Mouse (Mus musculus): ENCODE data around the gene Rac3. TPM values are rescaled to one million over a fixed set of nuclear protein-coding genes. Genes with fewer than 3 reads are reported as not detected.
A peak's percentile ranks its signal among the peaks of the same experiment; 100 is the strongest.

Gene Rac3
- polyA plus RNA-seq, 1 experiment = 2.5 TPM

DNA sequence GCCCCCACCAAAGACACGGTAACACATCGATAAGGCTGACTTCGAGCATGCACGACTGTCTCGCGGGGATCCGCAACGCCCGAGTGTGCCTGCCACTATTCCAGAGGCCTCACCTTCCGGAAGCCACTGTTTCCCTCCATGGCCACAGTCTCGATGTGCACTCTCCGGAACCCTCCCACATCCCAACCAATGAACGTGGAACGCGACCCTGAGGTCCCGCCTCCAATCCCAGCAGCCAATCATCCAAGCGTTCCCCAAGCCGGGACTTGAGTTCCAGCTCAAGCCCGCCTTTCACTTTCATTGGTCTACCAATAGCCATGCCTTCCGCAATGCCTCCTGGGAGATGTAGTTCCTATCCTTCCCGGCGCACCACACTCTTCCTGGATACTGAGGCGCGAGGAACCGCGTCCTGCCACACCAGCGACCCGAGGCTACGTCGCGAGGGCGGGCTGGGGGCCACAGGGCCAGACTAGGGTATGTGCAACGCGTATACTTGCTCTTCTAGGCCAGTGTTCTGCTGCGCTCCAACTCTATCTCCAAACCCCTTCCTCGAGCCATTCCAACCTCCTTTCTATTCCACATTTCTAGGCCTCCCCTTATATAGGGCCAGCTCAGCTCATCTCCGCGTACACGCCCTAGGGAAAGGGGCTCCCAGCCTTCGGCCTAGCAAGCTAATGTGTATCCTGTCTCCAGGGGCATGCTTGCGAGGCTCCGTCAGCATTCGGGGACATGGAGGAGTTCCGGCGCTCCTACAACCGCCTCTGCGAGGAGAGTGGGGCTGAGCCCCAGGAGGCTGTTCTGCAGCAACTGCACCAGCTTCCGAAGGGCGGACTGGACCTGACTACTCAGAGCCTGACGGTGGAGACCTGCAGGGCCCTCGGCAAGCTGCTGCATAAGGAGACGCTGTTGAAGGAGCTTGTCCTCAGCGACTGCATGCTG, 7.4 kb upstream of the Rac3 start, which contains the start of the genes Cenpx and Lrrc45:
Gene Cenpx, minus strand, starts transcription at position 159 of the 939 bp plus-strand sequence.
Gene Lrrc45, plus strand, starts transcription at position 346 of the 939 bp plus-strand sequence.
- peak within 1 kb of the TSS; percentile 94 for H3ac ChIP-seq (ENCODE audit: control insufficient read depth, insufficient read length, low read depth)
- H3K4me3 ChIP-seq (ENCODE audit: insufficient read depth, poor library complexity, severe bottlenecking) = peak within 1 kb of the TSS; percentile 53
- peak; percentile 87 for TF ChIP-seq MAX (IDR thresholded peaks at IDR 0.05)
- TF ChIP-seq CTCF (IDR thresholded peaks at IDR 0.05; ENCODE audit: control insufficient read depth, insufficient read depth, insufficient read length) = no peak
- H3K36me3 ChIP-seq (ENCODE audit: control insufficient read depth, insufficient read depth) = peaks cover 38% of the 10 kb centered on the region
- H3K79me2 ChIP-seq (ENCODE audit: control insufficient read depth, insufficient read depth) = no peaks in the 10 kb centered on the region
- no peaks in the 10 kb centered on the region for H3K27me3 ChIP-seq (ENCODE audit: control insufficient read depth, insufficient read depth, insufficient read length)
- no peaks in the 10 kb centered on the region for H3K79me3 ChIP-seq (ENCODE audit: low read depth)

DNA sequence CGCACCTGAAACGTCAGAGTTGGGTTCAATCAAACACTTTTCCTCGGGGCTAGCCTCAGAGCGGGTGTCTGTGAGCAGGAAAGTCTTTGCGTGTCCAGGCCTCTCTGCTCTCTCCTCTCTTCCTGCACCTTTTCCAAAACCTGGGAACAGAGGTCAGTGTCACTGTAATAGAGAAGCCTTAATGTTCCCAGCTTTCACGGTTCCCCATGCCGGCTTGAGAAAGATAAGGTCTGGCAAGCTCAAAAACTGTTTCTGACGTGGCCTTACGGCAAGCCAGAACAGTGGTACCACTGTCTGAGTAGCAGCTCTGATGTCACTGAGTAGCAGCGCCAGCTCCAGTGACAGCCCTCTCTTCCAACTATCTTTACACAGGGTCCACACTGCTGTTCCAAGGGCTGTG, 6.7 kb upstream of the Rac3 start:
- H3K36me3 ChIP-seq (ENCODE audit: control insufficient read depth, insufficient read depth) = peaks cover 37% of the 10 kb centered on the region
- TF ChIP-seq MYOD1 (IDR thresholded peaks at IDR 0.05; ENCODE audit: control insufficient read depth, insufficient read length, low read depth) (no peak), MAX (IDR thresholded peaks at IDR 0.05) (no peak), CEBPB (IDR thresholded peaks at IDR 0.05; ENCODE audit: low read depth) (no peak), CTCF (IDR thresholded peaks at IDR 0.05; ENCODE audit: control insufficient read depth, insufficient read depth, insufficient read length) (no peak), MYOG (IDR thresholded peaks at IDR 0.05; ENCODE audit: control insufficient read depth, extremely low read depth, insufficient read length) (no peak), FOSL1 (IDR thresholded peaks at IDR 0.05; ENCODE audit: insufficient read depth, low read length, poor library complexity, severe bottlenecking) (no peak)
- peak overlapping the region; percentile 94 for H3ac ChIP-seq (ENCODE audit: control insufficient read depth, insufficient read length, low read depth)
- H3K4me3 ChIP-seq (ENCODE audit: insufficient read depth, poor library complexity, severe bottlenecking) = peak overlapping the region; percentile 53
- H3K27me3 ChIP-seq (ENCODE audit: control insufficient read depth, insufficient read depth, insufficient read length) = no peaks in the 10 kb centered on the region
- no peaks in the 10 kb centered on the region for H3K79me3 ChIP-seq (ENCODE audit: low read depth)
- H3K79me2 ChIP-seq (ENCODE audit: control insufficient read depth, insufficient read depth) = no peaks in the 10 kb centered on the region

DNA sequence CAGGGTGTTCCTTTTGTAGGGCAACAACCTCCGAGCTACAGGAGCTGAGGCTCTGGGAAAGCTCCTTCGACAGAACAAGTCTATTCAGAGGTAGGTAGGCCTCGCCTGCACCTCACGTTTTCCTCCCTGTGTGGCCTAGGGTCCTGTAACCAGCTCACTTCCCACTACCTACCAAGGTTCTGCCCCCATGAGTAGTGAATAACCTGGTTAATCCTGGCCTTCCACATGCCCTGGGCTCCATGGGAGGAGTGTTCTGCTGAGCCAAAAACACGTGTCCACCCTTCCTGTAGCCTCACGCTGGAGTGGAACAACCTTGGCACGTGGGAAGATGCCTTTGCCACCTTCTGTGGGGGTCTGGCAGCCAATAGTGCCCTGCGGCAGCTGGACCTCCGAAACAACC, 6.1 kb upstream of the Rac3 start:
- no peaks in the 10 kb centered on the region for H3K27me3 ChIP-seq (ENCODE audit: control insufficient read depth, insufficient read depth, insufficient read length)
- no peaks in the 10 kb centered on the region for H3K79me3 ChIP-seq (ENCODE audit: low read depth)
- H3K36me3 ChIP-seq (ENCODE audit: control insufficient read depth, insufficient read depth) = peaks cover 31% of the 10 kb centered on the region
- H3K4me3 ChIP-seq (ENCODE audit: insufficient read depth, poor library complexity, severe bottlenecking) = no peak overlapping the region
- no peak for TF ChIP-seq MYOD1 (IDR thresholded peaks at IDR 0.05; ENCODE audit: control insufficient read depth, insufficient read length, low read depth)
- no peak for TF ChIP-seq CEBPB (IDR thresholded peaks at IDR 0.05; ENCODE audit: low read depth)
- TF ChIP-seq USF1 (IDR thresholded peaks at IDR 0.05; ENCODE audit: low read depth) = no peak
- no peak for TF ChIP-seq CTCF (IDR thresholded peaks at IDR 0.05; ENCODE audit: control insufficient read depth, insufficient read depth, insufficient read length)
- TF ChIP-seq MAX (IDR thresholded peaks at IDR 0.05) = no peak
- TF ChIP-seq FOSL1 (IDR thresholded peaks at IDR 0.05; ENCODE audit: insufficient read depth, low read length, poor library complexity, severe bottlenecking) = no peak
- no peak for TF ChIP-seq MYOG (IDR thresholded peaks at IDR 0.05; ENCODE audit: control insufficient read depth, extremely low read depth, insufficient read length)
- H3K79me2 ChIP-seq (ENCODE audit: control insufficient read depth, insufficient read depth) = no peaks in the 10 kb centered on the region
- no peak overlapping the region for H3ac ChIP-seq (ENCODE audit: control insufficient read depth, insufficient read length, low read depth)

DNA sequence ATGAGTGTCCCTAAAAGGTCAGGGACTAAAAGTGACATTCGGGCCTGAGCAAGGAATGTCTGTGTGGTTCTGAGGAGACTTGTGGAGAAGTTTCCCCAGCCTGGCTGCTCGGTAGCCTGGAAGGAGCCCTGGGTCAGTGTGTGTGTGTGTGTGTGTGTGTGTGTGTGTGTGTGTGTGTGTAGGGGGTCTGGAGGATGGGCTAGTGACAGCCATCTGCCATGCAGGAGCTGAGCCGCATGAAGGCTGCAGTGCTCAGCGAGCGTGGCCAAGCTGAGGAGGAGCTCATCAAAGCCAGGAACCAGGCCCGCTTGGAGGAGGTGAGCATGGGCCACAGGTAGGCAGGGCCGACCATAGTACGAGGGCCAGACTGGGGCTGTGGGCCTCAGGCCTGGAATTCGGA, 2.0 kb upstream of the Rac3 start:
- Histone ChIP-seq H3K27me3 (ENCODE audit: control insufficient read depth, insufficient read depth, insufficient read length) (no peaks in the 10 kb centered on the region), H3K4me3 (ENCODE audit: insufficient read depth, poor library complexity, severe bottlenecking) (no peak overlapping the region), H3ac (ENCODE audit: control insufficient read depth, insufficient read length, low read depth) (no peak overlapping the region), H3K79me3 (ENCODE audit: low read depth) (no peaks in the 10 kb centered on the region), H3K36me3 (ENCODE audit: control insufficient read depth, insufficient read depth) (peaks cover 23% of the 10 kb centered on the region), H3K79me2 (ENCODE audit: control insufficient read depth, insufficient read depth) (no peaks in the 10 kb centered on the region)
- TF ChIP-seq CTCF (IDR thresholded peaks at IDR 0.05; ENCODE audit: control insufficient read depth, insufficient read depth, insufficient read length) (no peak), MYOD1 (IDR thresholded peaks at IDR 0.05; ENCODE audit: control insufficient read depth, insufficient read length, low read depth) (no peak), CEBPB (IDR thresholded peaks at IDR 0.05; ENCODE audit: low read depth) (no peak), MYOG (IDR thresholded peaks at IDR 0.05; ENCODE audit: control insufficient read depth, extremely low read depth, insufficient read length) (no peak), FOSL1 (IDR thresholded peaks at IDR 0.05; ENCODE audit: insufficient read depth, low read length, poor library complexity, severe bottlenecking) (no peak), MAX (IDR thresholded peaks at IDR 0.05) (no peak), USF1 (IDR thresholded peaks at IDR 0.05; ENCODE audit: low read depth) (no peak)

DNA sequence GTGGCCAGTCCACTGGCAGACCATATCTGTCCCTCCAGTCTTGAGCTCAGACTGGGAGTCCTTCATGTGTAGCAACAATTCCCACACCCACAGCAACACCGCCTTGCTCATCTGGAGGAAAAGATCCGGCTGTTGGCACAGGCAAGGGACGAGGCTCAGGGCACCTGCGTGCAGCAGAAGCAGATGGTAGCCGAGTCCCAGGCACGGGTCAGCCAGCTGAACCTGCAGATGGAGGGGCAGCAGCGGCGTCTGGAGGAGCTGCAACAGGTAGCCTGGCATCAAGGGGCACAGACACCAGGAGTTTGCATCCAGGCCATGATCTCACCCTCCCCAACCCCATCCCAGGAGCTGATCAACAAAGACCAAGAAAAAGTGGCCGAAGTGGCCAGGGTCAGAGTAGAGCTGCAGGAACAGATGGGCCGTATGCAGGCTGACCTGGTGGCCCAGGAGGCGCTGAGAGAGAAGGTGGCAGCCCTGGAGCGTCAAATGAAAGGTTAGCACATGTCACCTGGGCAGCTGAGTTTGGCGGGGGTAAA, 1.4 kb upstream of the Rac3 start:
- Histone ChIP-seq H3K27me3 (ENCODE audit: control insufficient read depth, insufficient read depth, insufficient read length) (no peaks in the 10 kb centered on the region), H3K36me3 (ENCODE audit: control insufficient read depth, insufficient read depth) (peaks cover 23% of the 10 kb centered on the region), H3ac (ENCODE audit: control insufficient read depth, insufficient read length, low read depth) (no peak overlapping the region), H3K79me3 (ENCODE audit: low read depth) (no peaks in the 10 kb centered on the region), H3K4me3 (ENCODE audit: insufficient read depth, poor library complexity, severe bottlenecking) (no peak overlapping the region), H3K79me2 (ENCODE audit: control insufficient read depth, insufficient read depth) (no peaks in the 10 kb centered on the region)
- TF ChIP-seq FOSL1 (IDR thresholded peaks at IDR 0.05; ENCODE audit: insufficient read depth, low read length, poor library complexity, severe bottlenecking) (no peak), USF1 (IDR thresholded peaks at IDR 0.05; ENCODE audit: low read depth) (no peak), MYOG (IDR thresholded peaks at IDR 0.05; ENCODE audit: control insufficient read depth, extremely low read depth, insufficient read length) (no peak), CTCF (IDR thresholded peaks at IDR 0.05; ENCODE audit: control insufficient read depth, insufficient read depth, insufficient read length) (no peak), MAX (IDR thresholded peaks at IDR 0.05) (no peak), MYOD1 (IDR thresholded peaks at IDR 0.05; ENCODE audit: control insufficient read depth, insufficient read length, low read depth) (no peak), CEBPB (IDR thresholded peaks at IDR 0.05; ENCODE audit: low read depth) (no peak)

Measured in C2C12 (cell line).